Mouse (Mus musculus) neural tube, embryonic 10.5 days (tissue): ENCODE measurements around the gene Trim7.
"Not testable (repeated sequence)": the region's sequence is repeated elsewhere in the genome, so short reads cannot be mapped to it uniquely, and the experiment has no call there.

Experiments used
- DNase-seq: peaks from one replicate; pipeline ENCODE4 v3.0.0-alpha.2; 2017; ENCODE audit warnings: low spot score; ENCODE audit errors: extremely low spot score

Trim7 gene

DNA sequence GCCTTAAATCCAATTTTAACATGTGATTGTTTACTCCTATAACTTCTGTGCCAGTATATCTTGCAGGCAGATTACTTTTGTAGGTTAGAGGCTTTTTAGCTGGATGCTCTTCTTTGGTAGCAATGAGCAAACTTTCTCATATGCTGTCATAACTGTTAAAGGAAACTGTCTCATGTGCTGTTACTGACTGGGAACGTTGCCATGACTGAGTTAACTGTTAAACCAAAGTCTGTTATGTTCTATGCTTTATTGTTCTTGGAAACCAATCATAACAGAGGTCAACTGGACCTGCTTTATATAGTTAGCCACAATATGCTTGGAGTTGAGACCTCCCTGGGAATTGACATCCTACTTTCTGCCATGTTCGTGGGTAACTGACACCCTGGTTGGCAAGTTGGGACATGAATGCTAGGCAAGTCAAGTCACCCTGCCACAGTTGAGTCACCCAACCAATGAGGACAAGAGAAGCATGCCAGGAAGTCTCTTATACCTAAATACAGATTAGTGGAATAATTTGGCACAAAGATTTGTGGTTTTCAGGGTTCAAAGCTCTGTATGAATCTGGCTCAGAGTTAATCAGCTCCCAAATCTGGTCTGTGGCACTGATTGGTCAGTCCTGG lies 73.0 kb downstream of the Trim7 start:
- no peak for DNase-seq

DNA sequence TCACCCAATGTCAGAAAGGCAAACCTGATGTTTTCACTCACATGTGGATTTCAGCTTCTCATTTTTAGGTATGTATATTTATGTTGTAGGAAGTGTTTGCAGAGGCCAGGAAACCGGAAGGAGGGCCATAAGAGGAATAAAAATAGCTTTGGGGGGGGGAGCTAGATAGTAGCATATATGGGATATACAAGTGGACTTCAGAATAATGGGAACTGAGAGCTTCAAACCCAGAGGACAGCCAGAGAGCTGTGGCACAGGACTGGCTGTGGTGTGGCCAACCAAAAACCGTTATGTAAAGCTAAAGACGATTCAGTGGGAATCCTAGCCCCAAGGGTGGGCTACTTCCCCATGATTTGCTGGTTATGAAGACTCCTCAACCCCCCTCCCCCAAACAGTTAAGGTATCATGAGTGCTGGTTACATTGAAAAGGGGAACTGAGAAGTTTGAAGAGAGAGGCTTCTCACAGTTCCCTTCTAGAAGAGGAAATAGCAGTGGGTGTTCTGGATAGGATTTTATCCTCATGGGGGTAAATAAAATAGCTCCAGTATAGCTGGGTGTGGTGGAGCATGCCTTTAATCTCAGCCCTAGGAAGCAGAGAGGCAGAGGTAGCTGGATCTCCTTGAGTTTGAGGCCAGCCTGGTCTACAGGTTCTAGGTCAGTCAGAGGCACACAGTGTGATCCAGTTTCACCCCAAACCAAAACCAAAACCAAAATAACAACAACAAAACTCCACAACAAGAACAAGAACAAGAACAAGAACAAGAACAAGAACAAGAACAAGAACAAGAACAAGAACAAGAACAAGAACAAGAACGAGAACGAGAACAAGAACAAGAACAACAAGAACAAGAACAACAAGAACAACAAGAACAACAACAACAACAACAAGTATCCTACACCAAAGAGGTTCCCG lies 75.0 kb downstream of the Trim7 start:
- not testable (repeated sequence) for DNase-seq

DNA sequence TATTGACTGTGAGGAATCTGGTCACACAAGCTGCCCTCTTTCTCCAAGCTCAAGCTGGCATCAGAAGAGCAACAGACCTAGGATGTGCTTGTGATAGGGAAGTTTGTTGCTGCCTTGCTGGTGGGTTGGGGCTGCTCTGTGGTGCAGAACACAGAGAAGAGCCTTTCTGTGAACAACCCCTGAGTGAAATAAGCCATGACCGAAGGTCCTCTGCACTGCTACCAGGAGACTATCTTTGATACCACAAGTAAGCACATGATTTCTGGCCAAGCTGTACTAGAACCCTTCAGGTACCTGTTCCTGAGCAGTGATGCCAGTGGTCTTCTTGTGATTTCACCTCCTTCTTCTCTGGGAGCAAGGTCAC lies 75.6 kb downstream of the Trim7 start:
- DNase-seq = not testable (repeated sequence)
